Mouse (Mus musculus) CH12.LX (cell line): ENCODE results near the gene Bcdin3d.

ENCODE experiments used
- CTCF ChIP-seq, 2 experiments: IDR thresholded peaks in 1 of 2; conservative IDR thresholded peaks in 1 of 2; 2 replicates each; pipeline ENCODE4 v1.5.1; 2011 to 2012; ENCODE audit warnings: low read depth in 2 of 2, low read length in 2 of 2, improper control_type of control experiment in 1 of 2, inconsistent platforms in 1 of 2, mild to moderate bottlenecking in 1 of 2, moderate library complexity in 1 of 2
- E2F4 ChIP-seq: IDR thresholded peaks from 2 replicates; pipeline ENCODE4 v1.6.1; 2011; ENCODE audit warnings: low read depth, low read length, improper control_type of control experiment; ENCODE audit not compliant: insufficient replicate concordance
- KAT2A ChIP-seq: IDR thresholded peaks from 2 replicates; pipeline ENCODE4 v1.6.1; 2012; ENCODE audit warnings: low read length, improper control_type of control experiment, inconsistent platforms; ENCODE audit not compliant: insufficient replicate concordance
- MAZ ChIP-seq: IDR thresholded peaks from 2 replicates; pipeline ENCODE4 v1.6.1; 2012; ENCODE audit warnings: low read depth, mild to moderate bottlenecking, inconsistent platforms, low read length, improper control_type of control experiment, moderate library complexity
- MYC ChIP-seq: IDR thresholded peaks from 2 replicates; pipeline ENCODE4 v1.6.1; 2011; ENCODE audit warnings: low read depth, mild to moderate bottlenecking, improper control_type of control experiment, low read length
- NRF1 ChIP-seq: IDR thresholded peaks from 2 replicates; pipeline ENCODE4 v1.6.1; 2014; ENCODE audit warnings: low read depth, mild to moderate bottlenecking, inconsistent platforms, low read length, improper control_type of control experiment, moderate library complexity
- POLR2A ChIP-seq: IDR thresholded peaks from 2 replicates; pipeline ENCODE4 v1.6.1; 2011; ENCODE audit warnings: low read depth, mild to moderate bottlenecking, improper control_type of control experiment, low read length
- RAD21 ChIP-seq: IDR thresholded peaks from 2 replicates; pipeline ENCODE4 v1.6.1; 2011; ENCODE audit warnings: low read depth, mild to moderate bottlenecking, low read length, improper control_type of control experiment, moderate library complexity
- SIN3A ChIP-seq: IDR thresholded peaks from 2 replicates; pipeline ENCODE4 v1.6.1; 2012; ENCODE audit warnings: low read length, improper control_type of control experiment, inconsistent platforms
- ZKSCAN1 ChIP-seq: IDR thresholded peaks from 2 replicates; pipeline ENCODE4 v1.6.1; 2012; ENCODE audit warnings: low read depth, inconsistent platforms, low read length, improper control_type of control experiment, borderline replicate concordance
- ZMIZ1 ChIP-seq: IDR thresholded peaks from 2 replicates; pipeline ENCODE4 v1.6.1; 2012; ENCODE audit warnings: low read depth, mild to moderate bottlenecking, inconsistent platforms, low read length, improper control_type of control experiment
- ZNF384 ChIP-seq: IDR thresholded peaks from 2 replicates; pipeline ENCODE4 v1.6.1; 2012; ENCODE audit warnings: low read depth, low read length, improper control_type of control experiment, inconsistent platforms

DNA sequence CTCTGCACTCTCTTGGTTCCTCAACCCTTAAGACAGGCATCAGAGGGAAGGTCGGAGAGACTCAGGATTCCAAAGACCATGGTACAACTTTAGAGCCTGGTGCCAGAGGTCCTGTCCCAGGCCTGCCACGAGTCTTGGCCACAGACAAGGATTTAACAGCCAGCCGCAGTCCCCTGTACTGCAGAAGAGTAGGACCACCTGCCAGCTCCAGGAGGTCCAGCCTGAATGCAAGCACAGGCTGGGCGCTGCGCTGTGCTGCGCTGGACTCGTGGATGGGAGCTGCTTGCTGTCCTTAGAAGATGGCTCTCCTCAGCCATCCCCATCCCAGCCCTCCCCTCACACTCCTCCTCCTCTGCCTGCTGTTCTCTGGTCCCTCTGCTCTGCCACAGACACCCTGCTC lies 43.2 kb upstream of the Bcdin3d start:
- no peak for TF ChIP-seq ZKSCAN1
- TF ChIP-seq ZNF384: no peak
- no peak for TF ChIP-seq CTCF (conservative IDR thresholded peaks at IDR 0.05 in 1 of 2, IDR thresholded peaks at IDR 0.05 in 1 of 2; ENCODE audit: low read depth in 2 of 2, low read length in 2 of 2)
- no peak for TF ChIP-seq ZMIZ1
- TF ChIP-seq MAZ: no peak
- TF ChIP-seq MYC: no peak
- no peak for TF ChIP-seq POLR2A
- TF ChIP-seq SIN3A: no peak
- TF ChIP-seq KAT2A: no peak
- no peak for TF ChIP-seq E2F4
- no peak for TF ChIP-seq RAD21
- no peak for TF ChIP-seq NRF1
